Mouse (Mus musculus): ENCODE measurements around the gene Nop10.

- TF ChIP-seq CTCF (IDR thresholded peaks at IDR 0.05; ENCODE audit: low read depth) (peak; percentile 30; the same call in 1 of the 2 replicates), EP300 (IDR thresholded peaks at IDR 0.05; ENCODE audit: low read depth) (no peak)
Observed at GRCm38 (mm10) chr2:112265448-112266241, 3.9 kb downstream of the Nop10 start, which contains the start of gene Slc12a6.
